ENCODE assay signal across 9 mouse cellular contexts in the genomic region with DNA sequence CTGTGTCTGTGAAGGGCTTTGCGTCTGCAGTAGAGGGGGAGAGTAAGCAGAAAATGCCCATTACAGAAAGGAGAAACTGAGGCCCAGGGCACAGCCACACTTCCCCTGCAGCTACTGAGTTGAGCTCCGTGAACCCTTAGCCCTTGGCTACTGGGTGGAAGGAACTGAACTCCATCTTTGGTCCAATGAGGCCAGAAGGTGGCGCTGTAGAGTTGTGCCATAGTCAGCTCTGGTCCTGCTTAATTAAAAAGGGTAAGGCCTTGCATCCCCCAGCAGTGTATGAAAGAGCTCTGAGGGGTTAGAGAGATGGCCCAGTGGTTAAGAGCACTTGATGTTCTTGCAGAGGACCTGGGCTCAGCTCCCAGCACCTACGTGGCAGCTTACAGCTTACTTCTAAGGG.
DNase-seq lines count a peak whose midpoint lies in the region; ATAC-seq and TF ChIP-seq lines count a peak whose summit lies in the region.
"Had no signal": no experiment of that assay in that cellular context is flagged by ENCODE, and none has a peak within 500 bp of the region (broad histone marks: within the 10 kb centered on the region; RNA-seq: fewer than 3 reads in every experiment).

No protein-coding gene starts in this region.

- TF ChIP-seq CTCF in ES-Bruce4 (IDR thresholded peaks at IDR 0.05; ENCODE audit: low read depth, low read length), result peak; percentile 77

- H3K36me3 ChIP-seq in kidney, embryonic 15.5 days, result no peaks in the 10 kb centered on the region
- H3K36me3 ChIP-seq in ES-Bruce4 (ENCODE audit: control insufficient read depth, insufficient read depth, low read length, poor library complexity, severe bottlenecking), result no peaks in the 10 kb centered on the region
- no peaks in the 10 kb centered on the region for H3K36me3 ChIP-seq in limb, embryonic 10.5 days

- H3K27ac ChIP-seq in kidney, embryonic 15.5 days, result no peak overlapping the region
- H3K27ac ChIP-seq in ES-Bruce4 (ENCODE audit: insufficient read depth, low read length), result no peak overlapping the region
- no peak overlapping the region for H3K27ac ChIP-seq in limb, embryonic 10.5 days

- ATAC-seq in CD4-positive, CD25-positive, alpha-beta regulatory T cell, adult 4 months, result no peak
- ATAC-seq in kidney, embryonic 15.5 days (replicated peaks; ENCODE audit: low FRiP score), result no peak

- 55% methylated on average over 4 of the region's 4 CpGs for WGBS in kidney, embryonic 15.5 days
- 48% methylated on average over 4 of the region's 4 CpGs for WGBS in limb, embryonic 10.5 days

- H3K4me3 ChIP-seq in kidney, embryonic 15.5 days (replicated peaks), result no peak overlapping the region
- H3K4me3 ChIP-seq in ES-Bruce4 (ENCODE audit: low read depth, low read length), result no peak overlapping the region
- no peak overlapping the region for H3K4me3 ChIP-seq in limb, embryonic 10.5 days

- no peak overlapping the region for H3K4me2 ChIP-seq in kidney, embryonic 15.5 days

- H3K9ac ChIP-seq in kidney, embryonic 15.5 days, result no peak overlapping the region
- no peak overlapping the region for H3K9ac ChIP-seq in ES-Bruce4 (ENCODE audit: low read depth, poor library complexity, severe bottlenecking)

- no peak for TF ChIP-seq POLR2A in ES-Bruce4 (IDR thresholded peaks at IDR 0.05; ENCODE audit: insufficient read depth, low read length)

- peaks cover 5% of the 10 kb centered on the region for H3K4me1 ChIP-seq in kidney, embryonic 15.5 days
- no peaks in the 10 kb centered on the region for H3K4me1 ChIP-seq in ES-Bruce4 (ENCODE audit: control insufficient read depth, insufficient read depth, low read length)
- H3K4me1 ChIP-seq in limb, embryonic 10.5 days, result peaks cover 11% of the 10 kb centered on the region; the same call in 1 of the 2 replicates

- 0 out of 2 replicates have a peak, but pooled peaks cover under 1% of the 10 kb centered on the region for H3K27me3 ChIP-seq in kidney, embryonic 15.5 days
- no peaks in the 10 kb centered on the region for H3K27me3 ChIP-seq in ES-Bruce4 (ENCODE audit: control insufficient read depth, insufficient read depth, low read length, poor library complexity, severe bottlenecking)
- H3K27me3 ChIP-seq in limb, embryonic 10.5 days (ENCODE audit: low read depth, poor library complexity, severe bottlenecking), result no peaks in the 10 kb centered on the region

- no peaks in the 10 kb centered on the region for H3K9me3 ChIP-seq in kidney, embryonic 15.5 days (replicated peaks)
- 0 out of 2 replicates have a peak, but pooled peaks cover 5% of the 10 kb centered on the region for H3K9me3 ChIP-seq in ES-Bruce4 (replicated peaks; ENCODE audit: control insufficient read depth, insufficient read depth, low read length, poor library complexity, severe bottlenecking)
- H3K9me3 ChIP-seq in limb, embryonic 10.5 days (replicated peaks), result no peaks in the 10 kb centered on the region

- no peak for TF ChIP-seq EP300 in ES-Bruce4 (IDR thresholded peaks at IDR 0.05; ENCODE audit: insufficient read depth, low read depth, low read length)

- DNase-seq in CD4-positive, CD25-positive, alpha-beta regulatory T cell, adult 2 months (ENCODE audit: low read depth, low spot score), result peak; percentile 31
- peak; percentile 47 for DNase-seq in kidney, postnatal 4 days
- peak; percentile 38 for DNase-seq in limb, embryonic 10.5 days (ENCODE audit: low spot score)
- DNase-seq in spleen, adult 12 weeks (ENCODE audit: low spot score), result no peak
- DNase-seq in kidney, adult 11 months, result no peak
- DNase-seq: gastrocnemius, postnatal 10 days had no signal

Comparison
In these comparisons a context has a peak if more than half of its experiments do, and no peak if none do; other contexts are left out.
1. DNase-seq: peak in CD4-positive, CD25-positive, alpha-beta regulatory T cell, adult 2 months (single experiment), kidney, postnatal 4 days (2 of 2) and limb, embryonic 10.5 days (single experiment); none in spleen, adult 12 weeks (single experiment) and kidney, adult 11 months (single experiment).